Mouse (Mus musculus): ENCODE data around the gene Psmd14.

DNA sequence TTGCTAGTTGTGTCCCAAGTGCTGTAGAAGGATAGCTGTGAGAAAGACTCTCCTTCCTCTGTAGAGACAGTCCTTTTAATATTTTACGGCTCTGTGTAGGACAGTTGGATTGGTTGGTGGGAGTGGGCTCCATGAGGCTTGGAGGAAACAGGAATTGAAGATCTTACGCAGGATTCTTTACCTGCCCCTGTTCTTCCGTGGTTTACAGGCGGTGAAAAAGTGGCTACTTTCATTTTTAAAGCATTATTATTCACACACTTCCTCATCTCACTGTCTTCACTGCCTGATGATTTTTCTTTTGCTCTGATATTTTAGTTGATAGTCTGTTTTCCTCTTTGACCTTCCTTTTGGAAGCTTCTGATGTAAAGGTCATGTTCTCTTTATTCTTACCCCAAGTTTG lies 108.7 kb downstream of the Psmd14 start:
- no peak for TF ChIP-seq CTCF (IDR thresholded peaks at IDR 0.05; ENCODE audit: low read depth, low read length)
- TF ChIP-seq TAL1 (conservative IDR thresholded peaks at IDR 0.05; ENCODE audit: low read depth, low read length) = no peak
- no peak for TF ChIP-seq GATA1 (IDR thresholded peaks at IDR 0.05; ENCODE audit: borderline replicate concordance, low read length)
- no peak for TF ChIP-seq POLR2AphosphoS5 (IDR thresholded peaks at IDR 0.05; ENCODE audit: insufficient replicate concordance, low read depth, low read length)
- TF ChIP-seq GATA2 (IDR thresholded peaks at IDR 0.05; ENCODE audit: borderline replicate concordance, low read depth, low read length) = no peak
